Mouse (Mus musculus): ENCODE measurements around the gene Fbxo42. TPM values are rescaled to one million over a fixed set of nuclear protein-coding genes. Genes with fewer than 3 reads are reported as not detected.

The Fbxo42 gene
- total and polyA plus RNA-seq, 3 experiments = 11.2 to 260 (median 23.1) TPM

DNA sequence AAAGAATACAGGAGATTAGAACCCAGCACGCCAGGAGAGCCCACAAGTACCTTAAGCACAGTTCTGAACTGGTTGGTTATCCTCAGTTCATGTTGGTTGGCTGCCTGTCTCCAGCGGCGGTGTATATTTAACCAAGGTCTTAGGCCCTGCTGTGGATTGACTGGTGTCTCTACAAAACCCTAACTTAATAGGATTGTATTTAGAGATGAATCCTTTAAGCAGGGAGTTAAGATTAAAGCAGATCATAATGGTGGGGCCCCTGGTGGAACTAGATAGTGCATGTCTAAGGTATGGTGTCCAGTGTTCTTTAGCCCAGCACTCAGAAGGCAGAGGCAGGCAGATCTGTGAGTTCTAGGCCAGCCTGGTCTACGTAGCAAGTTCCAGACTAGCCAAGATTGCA is 63.9 kb downstream of the Fbxo42 start:
- Histone ChIP-seq H3K4me3 (ENCODE audit: control insufficient read depth in 1 of 2, insufficient read depth in 1 of 2, low read depth in 2 of 2, low read length in 2 of 2) (no peak overlapping the region), H3K27me3 (ENCODE audit: control insufficient read depth in 1 of 2, insufficient read depth in 2 of 2, low read length in 2 of 2) (no peaks in the 10 kb centered on the region), H3K9ac (ENCODE audit: control insufficient read depth, low read depth, low read length, poor library complexity, severe bottlenecking) (no peak overlapping the region), H3K36me3 (ENCODE audit: control insufficient read depth in 1 of 2, insufficient read depth in 2 of 2, low read length in 2 of 2) (peaks cover 0 to 2% of the 10 kb centered on the region in 2 experiments; a peak in 1 of 4 replicates), H3K79me2 (ENCODE audit: control insufficient read depth, insufficient read depth, low read length, poor library complexity) (no peaks in the 10 kb centered on the region; the same call in 1 of the 2 replicates), H3K9me3 (replicated peaks; ENCODE audit: insufficient read depth, low read length) (no peaks in the 10 kb centered on the region), H3K27ac (ENCODE audit: control insufficient read depth, low read depth, low read length) (no peak overlapping the region), H3K4me1 (ENCODE audit: control insufficient read depth in 1 of 2, insufficient read depth in 2 of 2, low read length in 2 of 2) (peaks cover 0 to 8% of the 10 kb centered on the region in 2 experiments; a peak in 1 of 4 replicates)
- DNase-seq (ENCODE audit: low read depth, low spot score) = no peak
- TF ChIP-seq SMC3 (IDR thresholded peaks at IDR 0.05; ENCODE audit: low read depth, low read length) = no peak
- no peak for TF ChIP-seq ZMIZ1 (IDR thresholded peaks at IDR 0.05; ENCODE audit: low read depth, low read length)
- TF ChIP-seq ZKSCAN1 (IDR thresholded peaks at IDR 0.05; ENCODE audit: low read depth, low read length) = no peak
- no peak for TF ChIP-seq ZNF384 (IDR thresholded peaks at IDR 0.05; ENCODE audit: low read depth, low read length)
- no peak for TF ChIP-seq CHD1 (IDR thresholded peaks at IDR 0.05; ENCODE audit: low read depth, low read length)
- TF ChIP-seq GATA1 (IDR thresholded peaks at IDR 0.05; ENCODE audit: low read depth, low read length) = no peak
- no peak for TF ChIP-seq MEF2A (IDR thresholded peaks at IDR 0.05; ENCODE audit: extremely low read depth, insufficient replicate concordance, low read depth, low read length, poor library complexity, severe bottlenecking)
- no peak for TF ChIP-seq MAZ (IDR thresholded peaks at IDR 0.05; ENCODE audit: low read depth, low read length)
- no peak for TF ChIP-seq POLR2AphosphoS5 (IDR thresholded peaks at IDR 0.05; ENCODE audit: borderline replicate concordance, low read depth, low read length)
- no peak for TF ChIP-seq NRF1 (IDR thresholded peaks at IDR 0.05; ENCODE audit: insufficient read depth, low read depth, low read length, poor library complexity, severe bottlenecking)
- no peak for TF ChIP-seq ELF1 (IDR thresholded peaks at IDR 0.05; ENCODE audit: low read depth, low read length)
- no peak for TF ChIP-seq RAD21 (IDR thresholded peaks at IDR 0.05; ENCODE audit: low read depth, low read length)
- no peak for TF ChIP-seq HCFC1 (IDR thresholded peaks at IDR 0.05; ENCODE audit: low read depth, low read length)
- TF ChIP-seq ETS1 (IDR thresholded peaks at IDR 0.05; ENCODE audit: low read depth, low read length) = no peak
- TF ChIP-seq BHLHE40 (IDR thresholded peaks at IDR 0.05; ENCODE audit: borderline replicate concordance, low read depth, low read length) = no peak
- TF ChIP-seq MYC (IDR thresholded peaks at IDR 0.05; ENCODE audit: low read depth, low read length) = no peak
- TF ChIP-seq JUND (IDR thresholded peaks at IDR 0.05; ENCODE audit: low read depth, low read length) = no peak
- no peak for TF ChIP-seq EP300 (IDR thresholded peaks at IDR 0.05; ENCODE audit: low read depth in 1 of 2, low read length in 2 of 2)
- no peak for TF ChIP-seq TBP (IDR thresholded peaks at IDR 0.05; ENCODE audit: low read depth, low read length)
- no peak for TF ChIP-seq UBTF (IDR thresholded peaks at IDR 0.05; ENCODE audit: borderline replicate concordance, insufficient read depth, low read depth, low read length)

DNA sequence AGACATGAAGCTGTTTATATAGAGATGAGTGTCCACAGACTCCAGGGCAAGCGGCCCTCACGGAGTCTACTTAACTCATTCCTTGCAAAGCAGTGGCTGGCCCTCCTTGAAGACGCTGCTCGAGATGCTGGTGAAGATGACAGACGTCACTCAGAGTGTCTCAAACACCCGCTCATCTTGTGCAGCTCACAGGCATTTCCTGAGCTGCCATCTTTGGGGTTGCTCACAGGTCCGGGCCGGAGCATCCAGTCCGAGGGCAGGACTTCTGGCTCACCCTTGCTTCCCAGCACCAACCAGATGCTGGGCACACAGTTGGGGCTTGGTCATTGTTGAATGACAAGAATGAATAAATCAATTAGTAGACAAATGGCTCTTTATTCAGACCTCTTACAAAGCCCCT is 65.2 kb downstream of the Fbxo42 start:
- Histone ChIP-seq H3K27ac (ENCODE audit: control insufficient read depth, low read depth, low read length) (no peak overlapping the region), H3K4me1 (ENCODE audit: control insufficient read depth in 1 of 2, insufficient read depth in 2 of 2, low read length in 2 of 2) (peaks cover 0 to 8% of the 10 kb centered on the region in 2 experiments; a peak in 1 of 4 replicates), H3K9ac (ENCODE audit: control insufficient read depth, low read depth, low read length, poor library complexity, severe bottlenecking) (no peak overlapping the region), H3K27me3 (ENCODE audit: control insufficient read depth in 1 of 2, insufficient read depth in 2 of 2, low read length in 2 of 2) (no peaks in the 10 kb centered on the region), H3K4me3 (ENCODE audit: control insufficient read depth in 1 of 2, insufficient read depth in 1 of 2, low read depth in 2 of 2, low read length in 2 of 2) (no peak overlapping the region), H3K79me2 (ENCODE audit: control insufficient read depth, insufficient read depth, low read length, poor library complexity) (no peaks in the 10 kb centered on the region; the same call in 1 of the 2 replicates), H3K36me3 (ENCODE audit: control insufficient read depth in 1 of 2, insufficient read depth in 2 of 2, low read length in 2 of 2) (peaks cover 0 to 2% of the 10 kb centered on the region in 2 experiments; a peak in 1 of 4 replicates), H3K9me3 (replicated peaks; ENCODE audit: insufficient read depth, low read length) (no peaks in the 10 kb centered on the region)
- TF ChIP-seq MYC (IDR thresholded peaks at IDR 0.05; ENCODE audit: low read depth, low read length) = no peak
- no peak for TF ChIP-seq MEF2A (IDR thresholded peaks at IDR 0.05; ENCODE audit: extremely low read depth, insufficient replicate concordance, low read depth, low read length, poor library complexity, severe bottlenecking)
- TF ChIP-seq NRF1 (IDR thresholded peaks at IDR 0.05; ENCODE audit: insufficient read depth, low read depth, low read length, poor library complexity, severe bottlenecking) = no peak
- TF ChIP-seq ZKSCAN1 (IDR thresholded peaks at IDR 0.05; ENCODE audit: low read depth, low read length) = no peak
- no peak for TF ChIP-seq KAT2A (conservative IDR thresholded peaks at IDR 0.05; ENCODE audit: low read depth, low read length)
- no peak for TF ChIP-seq ZC3H11A (IDR thresholded peaks at IDR 0.05; ENCODE audit: low read depth, low read length)
- TF ChIP-seq SIN3A (IDR thresholded peaks at IDR 0.05; ENCODE audit: low read length) = no peak
- no peak for TF ChIP-seq JUND (IDR thresholded peaks at IDR 0.05; ENCODE audit: low read depth, low read length)
- no peak for DNase-seq (ENCODE audit: low read depth, low spot score)
